Mouse (Mus musculus): ENCODE measurements at regions not wholly inside any gene's neighbourhood (a gene's known extent, or its start where the extent isn't known, plus 50 kb on each side); places are given as distances from the start of the nearest gene placed in this dataset.

GRCm38 (mm10) chr11:19394372-19394771 is 375.6 kb upstream of the Meis1 start:
- Histone ChIP-seq H3K9me3 (ENCODE audit: low read length) (no peaks in the 10 kb centered on the region), H3K36me3 (ENCODE audit: insufficient read depth, low read length) (no peaks in the 10 kb centered on the region), H3K27me3 (ENCODE audit: insufficient read depth, low read length) (no peaks in the 10 kb centered on the region), H3K4me1 (replicated peaks; ENCODE audit: low read depth, low read length) (no peaks in the 10 kb centered on the region), H3K4me3 (replicated peaks; ENCODE audit: low read length) (no peak overlapping the region)
- TF ChIP-seq POU5F1 (IDR thresholded peaks at IDR 0.05; ENCODE audit: borderline replicate concordance, low read length) (no peak), NANOG (IDR thresholded peaks at IDR 0.05; ENCODE audit: borderline replicate concordance, low read length) (no peak), CTCF (conservative IDR thresholded peaks at IDR 0.05; ENCODE audit: low read length) (no peak)

GRCm38 (mm10) chr11:19400396-19400795 is 381.6 kb upstream of the Meis1 start:
- Histone ChIP-seq H3K36me3 (ENCODE audit: insufficient read depth, low read length) (no peaks in the 10 kb centered on the region), H3K4me1 (replicated peaks; ENCODE audit: low read depth, low read length) (no peaks in the 10 kb centered on the region), H3K9me3 (ENCODE audit: low read length) (no peaks in the 10 kb centered on the region), H3K27me3 (ENCODE audit: insufficient read depth, low read length) (no peaks in the 10 kb centered on the region), H3K4me3 (replicated peaks; ENCODE audit: low read length) (no peak overlapping the region)
- TF ChIP-seq POU5F1 (IDR thresholded peaks at IDR 0.05; ENCODE audit: borderline replicate concordance, low read length) (no peak), NANOG (IDR thresholded peaks at IDR 0.05; ENCODE audit: borderline replicate concordance, low read length) (no peak), CTCF (conservative IDR thresholded peaks at IDR 0.05; ENCODE audit: low read length) (no peak)

GRCm38 (mm10) chr11:19420143-19420542 is 401.4 kb upstream of the Meis1 start:
- TF ChIP-seq NANOG (IDR thresholded peaks at IDR 0.05; ENCODE audit: borderline replicate concordance, low read length) = no peak
- no peak for TF ChIP-seq POU5F1 (IDR thresholded peaks at IDR 0.05; ENCODE audit: borderline replicate concordance, low read length)
- no peak for TF ChIP-seq CTCF (conservative IDR thresholded peaks at IDR 0.05; ENCODE audit: low read length)
- Histone ChIP-seq H3K9me3 (ENCODE audit: low read length) (no peaks in the 10 kb centered on the region), H3K36me3 (ENCODE audit: insufficient read depth, low read length) (no peaks in the 10 kb centered on the region), H3K27me3 (ENCODE audit: insufficient read depth, low read length) (no peaks in the 10 kb centered on the region; the same call in 1 of the 2 replicates), H3K4me3 (replicated peaks; ENCODE audit: low read length) (no peak overlapping the region), H3K4me1 (replicated peaks; ENCODE audit: low read depth, low read length) (peaks cover 10% of the 10 kb centered on the region; the same call in 1 of the 2 replicates)

DNA sequence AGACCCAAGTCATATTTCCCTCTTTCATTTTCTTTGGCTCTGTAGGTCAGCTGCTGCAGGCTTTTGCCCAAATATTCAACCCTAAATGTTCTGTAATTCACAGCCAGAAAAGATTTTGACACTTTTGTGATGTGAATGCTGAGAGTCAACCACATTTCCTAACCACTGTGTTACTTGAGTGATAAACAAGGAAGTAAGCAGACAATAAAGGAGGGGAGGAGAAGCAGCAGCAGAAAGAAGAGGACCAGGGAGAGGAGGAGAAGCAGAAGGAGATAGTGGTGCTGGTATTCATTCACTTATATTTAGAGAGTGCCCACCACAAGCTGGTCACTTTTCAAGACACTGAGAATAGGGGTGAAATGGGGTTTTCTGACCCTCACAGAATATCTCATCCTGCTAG is 404.5 kb upstream of the Meis1 start:
- Histone ChIP-seq H3K4me1 (replicated peaks; ENCODE audit: low read depth, low read length) (peaks cover 10% of the 10 kb centered on the region; the same call in 1 of the 2 replicates), H3K9me3 (ENCODE audit: low read length) (no peaks in the 10 kb centered on the region), H3K36me3 (ENCODE audit: insufficient read depth, low read length) (no peaks in the 10 kb centered on the region), H3K4me3 (replicated peaks; ENCODE audit: low read length) (no peak overlapping the region), H3K27me3 (ENCODE audit: insufficient read depth, low read length) (no peaks in the 10 kb centered on the region; the same call in 1 of the 2 replicates)
- TF ChIP-seq NANOG (IDR thresholded peaks at IDR 0.05; ENCODE audit: borderline replicate concordance, low read length) = no peak
- no peak for TF ChIP-seq CTCF (conservative IDR thresholded peaks at IDR 0.05; ENCODE audit: low read length)
- TF ChIP-seq POU5F1 (IDR thresholded peaks at IDR 0.05; ENCODE audit: borderline replicate concordance, low read length) = no peak

GRCm38 (mm10) chr11:19423841-19424815 is 405.3 kb upstream of the Meis1 start:
- Histone ChIP-seq H3K9me3 (ENCODE audit: low read length) (no peaks in the 10 kb centered on the region), H3K4me3 (replicated peaks; ENCODE audit: low read length) (no peak overlapping the region), H3K36me3 (ENCODE audit: insufficient read depth, low read length) (no peaks in the 10 kb centered on the region), H3K4me1 (replicated peaks; ENCODE audit: low read depth, low read length) (peaks cover 10% of the 10 kb centered on the region; the same call in 1 of the 2 replicates), H3K27me3 (ENCODE audit: insufficient read depth, low read length) (no peaks in the 10 kb centered on the region; the same call in 1 of the 2 replicates)
- TF ChIP-seq NANOG (IDR thresholded peaks at IDR 0.05; ENCODE audit: borderline replicate concordance, low read length) = no peak
- no peak for TF ChIP-seq CTCF (conservative IDR thresholded peaks at IDR 0.05; ENCODE audit: low read length)
- no peak for TF ChIP-seq POU5F1 (IDR thresholded peaks at IDR 0.05; ENCODE audit: borderline replicate concordance, low read length)

DNA sequence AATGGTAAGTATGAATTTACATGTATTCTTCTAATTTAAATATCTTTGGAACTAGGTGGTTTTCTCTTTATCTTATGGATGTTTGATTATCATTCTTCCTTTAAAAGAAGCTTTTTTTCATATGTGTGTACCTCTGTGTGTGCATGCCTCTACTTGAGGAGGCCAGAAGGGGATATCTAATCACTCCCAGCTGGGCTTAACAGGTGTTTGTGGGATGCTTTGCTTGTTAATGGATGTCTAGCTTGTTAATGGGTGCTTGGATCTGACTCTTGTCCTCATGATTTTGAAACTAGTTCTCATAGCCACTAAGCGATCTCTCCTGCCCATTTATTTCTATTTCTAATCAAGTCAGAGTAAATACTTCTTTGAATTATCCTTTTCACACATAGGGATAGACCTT is 408.8 kb upstream of the Meis1 start:
- peaks cover 10% of the 10 kb centered on the region; the same call in 1 of the 2 replicates for H3K4me1 ChIP-seq (replicated peaks; ENCODE audit: low read depth, low read length)
- no peak overlapping the region for H3K4me3 ChIP-seq (replicated peaks; ENCODE audit: low read length)
- no peaks in the 10 kb centered on the region for H3K9me3 ChIP-seq (ENCODE audit: low read length)
- H3K27me3 ChIP-seq (ENCODE audit: insufficient read depth, low read length) = no peaks in the 10 kb centered on the region
- H3K36me3 ChIP-seq (ENCODE audit: insufficient read depth, low read length) = no peaks in the 10 kb centered on the region
- TF ChIP-seq POU5F1 (IDR thresholded peaks at IDR 0.05; ENCODE audit: borderline replicate concordance, low read length) (no peak), NANOG (IDR thresholded peaks at IDR 0.05; ENCODE audit: borderline replicate concordance, low read length) (no peak)

DNA sequence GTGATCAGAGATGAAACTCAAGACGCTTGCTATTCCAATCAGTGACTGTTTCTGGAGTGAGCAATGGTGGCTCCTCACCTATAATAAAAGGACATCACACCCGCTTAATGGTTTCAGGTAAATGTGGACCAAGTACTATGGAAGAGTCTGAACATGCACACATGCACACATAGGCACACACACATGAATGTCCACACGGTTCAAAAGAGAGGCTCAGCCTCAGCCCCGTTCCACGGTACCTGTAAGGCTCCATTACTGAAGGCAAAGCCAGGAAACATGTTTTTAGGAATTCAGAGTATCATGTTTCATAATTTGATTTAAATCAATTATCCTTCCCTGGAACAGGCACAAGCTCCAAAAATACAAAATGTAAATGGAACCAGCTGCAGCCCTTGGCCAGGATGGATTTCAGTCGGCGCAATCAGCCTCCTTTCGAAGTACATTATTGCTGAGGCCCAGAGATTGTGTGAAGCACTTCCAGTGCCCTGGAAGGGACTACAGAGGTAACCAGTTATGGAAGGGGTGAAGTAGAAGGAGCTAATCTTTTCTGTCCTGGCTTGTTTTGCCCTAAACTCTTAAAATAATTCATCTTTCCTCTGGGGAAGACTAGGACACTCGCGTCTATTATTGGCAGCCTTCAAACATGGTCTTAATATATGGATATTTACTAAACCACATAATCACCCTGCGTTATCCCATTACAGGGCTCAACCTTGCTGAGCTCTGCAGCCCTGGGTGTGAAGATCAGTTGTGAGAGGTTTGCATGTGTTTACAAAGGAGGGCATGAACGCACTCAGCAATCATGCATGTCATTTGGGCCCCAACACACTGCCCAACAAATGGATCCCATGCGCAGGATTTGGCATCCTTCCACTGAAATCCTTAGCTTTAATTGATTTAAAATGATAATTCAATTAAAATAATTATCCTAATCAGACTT is 415.2 kb upstream of the Meis1 start:
- no peaks in the 10 kb centered on the region for H3K4me1 ChIP-seq (replicated peaks; ENCODE audit: low read depth, low read length)
- TF ChIP-seq NANOG (IDR thresholded peaks at IDR 0.05; ENCODE audit: borderline replicate concordance, low read length) (no peak), CTCF (conservative IDR thresholded peaks at IDR 0.05; ENCODE audit: low read length) (no peak), POU5F1 (IDR thresholded peaks at IDR 0.05; ENCODE audit: borderline replicate concordance, low read length) (no peak)
- no peaks in the 10 kb centered on the region for H3K36me3 ChIP-seq (ENCODE audit: insufficient read depth, low read length)
- H3K27me3 ChIP-seq (ENCODE audit: insufficient read depth, low read length) = no peaks in the 10 kb centered on the region
- no peak overlapping the region for H3K4me3 ChIP-seq (replicated peaks; ENCODE audit: low read length)
- no peaks in the 10 kb centered on the region for H3K9me3 ChIP-seq (ENCODE audit: low read length)

DNA sequence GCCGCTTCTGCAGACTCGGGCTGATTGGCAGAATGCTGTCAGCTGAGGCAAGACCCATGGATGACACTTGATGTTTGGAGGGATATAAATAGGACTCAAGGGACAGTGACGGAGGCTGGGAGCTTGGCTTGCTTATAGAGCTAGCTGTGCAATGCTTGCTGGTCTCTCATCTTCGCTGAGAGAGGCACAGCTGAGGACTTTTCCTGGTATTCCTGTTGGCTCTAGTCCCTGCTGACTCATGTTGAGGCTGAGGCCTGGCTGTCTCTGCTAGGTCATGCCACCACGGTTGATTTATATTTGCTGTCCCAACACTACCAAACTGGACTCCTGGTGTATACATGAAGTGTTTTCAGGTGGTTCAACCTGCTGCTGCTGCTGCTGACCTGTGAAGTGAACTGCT is 419.6 kb upstream of the Meis1 start:
- TF ChIP-seq CTCF (conservative IDR thresholded peaks at IDR 0.05; ENCODE audit: low read length) = no peak
- no peak for TF ChIP-seq NANOG (IDR thresholded peaks at IDR 0.05; ENCODE audit: borderline replicate concordance, low read length)
- TF ChIP-seq POU5F1 (IDR thresholded peaks at IDR 0.05; ENCODE audit: borderline replicate concordance, low read length) = no peak
- Histone ChIP-seq H3K4me3 (replicated peaks; ENCODE audit: low read length) (no peak overlapping the region), H3K27me3 (ENCODE audit: insufficient read depth, low read length) (no peaks in the 10 kb centered on the region), H3K36me3 (ENCODE audit: insufficient read depth, low read length) (no peaks in the 10 kb centered on the region), H3K9me3 (ENCODE audit: low read length) (no peaks in the 10 kb centered on the region), H3K4me1 (replicated peaks; ENCODE audit: low read depth, low read length) (no peaks in the 10 kb centered on the region)

Measured in E14TG2a.4 (cell line).